Mouse (Mus musculus): ENCODE measurements around the gene Cit.

DNA sequence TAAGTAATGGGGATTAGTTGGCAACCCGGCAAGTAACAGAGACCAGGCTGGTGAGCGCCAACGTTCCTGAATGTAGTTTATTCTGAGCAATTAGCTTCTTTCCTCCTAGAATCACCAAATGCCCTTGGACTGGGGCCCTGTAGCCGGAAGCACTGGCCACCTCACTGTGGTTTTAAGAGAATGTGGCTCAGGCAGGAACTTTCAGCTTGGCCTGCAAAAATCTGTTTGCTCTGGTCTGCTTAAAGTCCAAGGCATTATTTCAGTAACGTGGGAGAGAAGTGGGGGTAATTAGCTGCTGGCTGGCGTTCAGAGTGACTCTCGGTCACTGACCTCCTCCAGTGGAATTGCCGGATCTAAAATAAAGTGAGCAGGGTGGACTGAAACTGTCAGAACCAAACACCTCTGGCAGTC is 178.2 kb downstream of the Cit start:
- TF ChIP-seq CTCF (IDR thresholded peaks at IDR 0.05; ENCODE audit: borderline replicate concordance, insufficient read depth, low read depth, low read length) (no peak), POLR2A (IDR thresholded peaks at IDR 0.05; ENCODE audit: borderline replicate concordance, insufficient read depth, low read length) (no peak)
